Mouse (Mus musculus) bone marrow, adult 2 months (tissue): ENCODE results near the gene Jpt2. TPM values are rescaled to one million over a fixed set of nuclear protein-coding genes. Genes with fewer than 3 reads are reported as not detected.
"Not testable (repeated sequence)": the region's sequence is repeated elsewhere in the genome, so short reads cannot be mapped to it uniquely, and the experiment has no call there.

ENCODE experiments used
- H3K27ac ChIP-seq: fragments of 200-500 bp; 2 replicates; pipeline ENCODE4 v1.5.1; 2012; ENCODE audit warnings: low read depth, mild to moderate bottlenecking, control low read depth, inconsistent platforms, low read length; ENCODE audit not compliant: control insufficient read depth, poor library complexity, insufficient read depth
- H3K4me1 ChIP-seq: fragments of 200-500 bp; 2 replicates; pipeline ENCODE4 v1.6.1; 2011; ENCODE audit warnings: low read length; ENCODE audit not compliant: control insufficient read depth, insufficient read depth
- H3K4me3 ChIP-seq: fragments of 200-500 bp; replicated peaks from 2 replicates; pipeline ENCODE3; 2011; ENCODE audit warnings: mild to moderate bottlenecking, low read depth, low read length, control low read depth; ENCODE audit not compliant: control insufficient read depth
- CTCF ChIP-seq: fragments of 200-500 bp; IDR thresholded peaks from 2 replicates; pipeline ENCODE4 v1.5.1; 2011; ENCODE audit warnings: low read length, control low read depth; ENCODE audit not compliant: control insufficient read depth, insufficient read depth
- POLR2A ChIP-seq: fragments of 200-500 bp; IDR thresholded peaks from 2 replicates; pipeline ENCODE4 v1.6.1; 2011; ENCODE audit warnings: low read depth, mild to moderate bottlenecking, control low read depth, low read length, borderline replicate concordance; ENCODE audit not compliant: control insufficient read depth
- WGBS: fragments of 180-500 bp; shearing (Covaris S2); methylation state at CpG from one replicate; pipeline ENCODE4 v1.1.7; 2018; 5-methylcytosine and 5-hydroxymethylcytosine counted together
- polyA plus RNA-seq: library from polyadenylated mRNA; stranded (reverse); fragments of >200 nt; gene quantifications from 2 replicates; pipeline ENCODE4 v1.2.4, GENCODE M21; 2011; ENCODE audit warnings: low replicate concordance; ENCODE audit not compliant: missing spikeins, insufficient read depth, insufficient read length

Jpt2 gene
- polyA plus RNA-seq, 1 experiment: 31.5 TPM

- 81% methylated on average over 5 of the region's 5 CpGs for whole genome bisulfite sequencing
- no peak overlapping the region for H3K4me3 ChIP-seq
- H3K27ac ChIP-seq: no peak overlapping the region
- TF ChIP-seq CTCF (no peak), POLR2A (no peak)
- no peaks in the 10 kb centered on the region; the same call in 1 of the 2 replicates for H3K4me1 ChIP-seq
Measured at GRCm38 (mm10) chr17:24948204-24948603, 12.3 kb downstream of the Jpt2 start.

GRCm38 (mm10) chr17:24943589-24943988, 16.9 kb downstream of the Jpt2 start:
- WGBS: 85% methylated on average over 1 of the region's 1 CpGs
- not testable (repeated sequence) for H3K4me1 ChIP-seq, H3K27ac ChIP-seq, H3K4me3 ChIP-seq

GRCm38 (mm10) chr17:24943036-24943435, 17.5 kb downstream of the Jpt2 start:
- TF ChIP-seq POLR2A (no peak), CTCF (no peak)
- Histone ChIP-seq H3K4me3 (no peak overlapping the region), H3K27ac (no peak overlapping the region; the same call in 1 of the 2 replicates), H3K4me1 (no peaks in the 10 kb centered on the region)
- 89% methylated on average over 7 of the region's 7 CpGs for WGBS

GRCm38 (mm10) chr17:24942453-24942852, 18.0 kb downstream of the Jpt2 start:
- H3K27ac ChIP-seq, H3K4me3 ChIP-seq, H3K4me1 ChIP-seq: not testable (repeated sequence)
- WGBS: 5% methylated on average over 2 of the region's 2 CpGs
- TF ChIP-seq CTCF: peak; percentile 61

- TF ChIP-seq CTCF (no peak), POLR2A (no peak)
- Histone ChIP-seq H3K4me1 (no peaks in the 10 kb centered on the region; the same call in 1 of the 2 replicates), H3K27ac (peak overlapping the region; percentile 63), H3K4me3 (peak overlapping the region; percentile 91)
- WGBS: 36% methylated on average over 6 of the region's 6 CpGs
Measured at GRCm38 (mm10) chr17:24937266-24937665, 23.2 kb downstream of the Jpt2 start.

GRCm38 (mm10) chr17:24936259-24937237, 23.9 kb downstream of the Jpt2 start, which contains the start of gene Mapk8ip3:
Gene Mapk8ip3 (minus strand): TSS chr17:24936977.
- WGBS: under 1% methylated on average over 78 of the region's 78 CpGs
- H3K4me3 ChIP-seq: peak within 1 kb of the TSS; percentile 91
- peak within 1 kb of the TSS; percentile 63 for H3K27ac ChIP-seq
- TF ChIP-seq POLR2A: peak; percentile 87; the same call in 1 of the 2 replicates
- TF ChIP-seq CTCF: peak; percentile 21; the same call in 1 of the 2 replicates
- no peaks in the 10 kb centered on the region; the same call in 1 of the 2 replicates for H3K4me1 ChIP-seq

- no peaks in the 10 kb centered on the region; the same call in 1 of the 2 replicates for H3K4me1 ChIP-seq
- H3K27ac ChIP-seq: no peak overlapping the region
- H3K4me3 ChIP-seq: peak overlapping the region; percentile 43
- TF ChIP-seq CTCF: no peak
- TF ChIP-seq POLR2A: no peak
Measured at GRCm38 (mm10) chr17:24935666-24936065, 24.8 kb downstream of the Jpt2 start.

GRCm38 (mm10) chr17:24934926-24935325, 25.6 kb downstream of the Jpt2 start:
- H3K27ac ChIP-seq: no peak overlapping the region
- TF ChIP-seq POLR2A: no peak
- TF ChIP-seq CTCF: no peak
- H3K4me3 ChIP-seq: no peak overlapping the region
- H3K4me1 ChIP-seq: no peaks in the 10 kb centered on the region; the same call in 1 of the 2 replicates
- 68% methylated on average over 4 of the region's 4 CpGs for WGBS
